Mouse (Mus musculus): ENCODE data around the gene Ap1ar. TPM values are rescaled to one million over a fixed set of nuclear protein-coding genes. Genes with fewer than 3 reads are reported as not detected.
"Not testable (repeated sequence)": the region's sequence is repeated elsewhere in the genome, so short reads cannot be mapped to it uniquely, and the experiment has no call there.

Ap1ar gene
- polyA plus RNA-seq, 2 experiments from 2014 or later, result 22.0 to 42.2 TPM

GRCm38 (mm10) chr3:127791595-127792561 is 45.4 kb downstream of the Ap1ar start:
- no peak for ATAC-seq

- ATAC-seq, result peak; percentile 11
Measured at GRCm38 (mm10) chr3:127791056-127791483, 46.3 kb downstream of the Ap1ar start.

GRCm38 (mm10) chr3:127790234-127791055 is 46.9 kb downstream of the Ap1ar start:
- ATAC-seq, result peak; percentile 53

- peak; percentile 26 for ATAC-seq
Measured at GRCm38 (mm10) chr3:127789500-127790191, 47.7 kb downstream of the Ap1ar start, which contains the start of gene Tifa. Gene Tifa (plus strand): TSS chr3:127789805.

- no peak for ATAC-seq
Measured at GRCm38 (mm10) chr3:127788919-127789318, 48.4 kb downstream of the Ap1ar start.

- no peak for ATAC-seq
Measured at GRCm38 (mm10) chr3:127788038-127788437, 49.3 kb downstream of the Ap1ar start.

- no peak for ATAC-seq
Measured at GRCm38 (mm10) chr3:127787032-127787431, 50.3 kb downstream of the Ap1ar start.

GRCm38 (mm10) chr3:127783680-127784079 is 53.6 kb downstream of the Ap1ar start:
- not testable (repeated sequence) for ATAC-seq

GRCm38 (mm10) chr3:127782921-127783320 is 54.4 kb downstream of the Ap1ar start:
- ATAC-seq, result no peak

- ATAC-seq, result no peak
Measured at GRCm38 (mm10) chr3:127780921-127781320, 56.4 kb downstream of the Ap1ar start.

GRCm38 (mm10) chr3:127780021-127780644 is 57.2 kb downstream of the Ap1ar start, which contains the start of gene Alpk1:
Gene Alpk1 (minus strand): TSS chr3:127780527.
- ATAC-seq, result peak; percentile 91

GRCm38 (mm10) chr3:127769146-127769545 is 68.2 kb downstream of the Ap1ar start:
- ATAC-seq, result no peak

GRCm38 (mm10) chr3:127765971-127766370 is 71.4 kb downstream of the Ap1ar start:
- no peak for ATAC-seq

- no peak for ATAC-seq
Measured at GRCm38 (mm10) chr3:127764541-127764940, 72.8 kb downstream of the Ap1ar start.

- ATAC-seq, result peak; percentile 96
Measured at GRCm38 (mm10) chr3:127763076-127763612, 74.2 kb downstream of the Ap1ar start.

- ATAC-seq, result no peak
Measured at GRCm38 (mm10) chr3:127762403-127762802, 74.9 kb downstream of the Ap1ar start.

- peak; percentile 42 for ATAC-seq
Measured at GRCm38 (mm10) chr3:127759212-127759611, 78.1 kb downstream of the Ap1ar start.

GRCm38 (mm10) chr3:127758806-127759205 is 78.5 kb downstream of the Ap1ar start:
- ATAC-seq, result no peak

GRCm38 (mm10) chr3:127757886-127758301 is 79.4 kb downstream of the Ap1ar start:
- no peak for ATAC-seq
